Mouse (Mus musculus) heart, embryonic 15.5 days (tissue): Measurements from ENCODE around the gene BC051142. TPM values are rescaled to one million over a fixed set of nuclear protein-coding genes. Genes with fewer than 3 reads are reported as not detected.
"Not testable (repeated sequence)": the region's sequence is repeated elsewhere in the genome, so short reads cannot be mapped to it uniquely, and the experiment has no call there.

Experiments
- ATAC-seq: fragments of 200-750 bp; cut with Nextera tagmentation; replicated peaks from 2 replicates; pipeline ENCODE4 v1.8.0; 2017; ENCODE audit warnings: low read depth, moderate TSS enrichment; ENCODE audit not compliant: insufficient number of reproducible peaks, insufficient read depth, low FRiP score
- H3K27ac ChIP-seq: fragments of 300-500 bp; sonication (generic); 2 replicates; pipeline ENCODE4 v1.5.1; 2015; ENCODE audit warnings: mild to moderate bottlenecking, inconsistent platforms
- H3K27me3 ChIP-seq: fragments of 300-500 bp; sonication (generic); 2 replicates; pipeline ENCODE4 v1.6.1; 2015; ENCODE audit warnings: inconsistent platforms
- H3K36me3 ChIP-seq: fragments of 300-500 bp; sonication (generic); 2 replicates; pipeline ENCODE4 v1.6.1; 2015; ENCODE audit warnings: mild to moderate bottlenecking, inconsistent platforms
- H3K4me1 ChIP-seq: fragments of 300-500 bp; sonication (generic); replicated peaks from 2 replicates; pipeline ENCODE4 v1.6.1; 2015; ENCODE audit warnings: inconsistent platforms
- H3K4me2 ChIP-seq: fragments of 300-500 bp; sonication (generic); 2 replicates; pipeline ENCODE4 v1.6.1; 2015; ENCODE audit warnings: inconsistent platforms, mild to moderate bottlenecking, moderate library complexity
- H3K4me3 ChIP-seq: fragments of 300-500 bp; sonication (generic); 2 replicates; pipeline ENCODE4 v1.5.1; 2015; ENCODE audit warnings: mild to moderate bottlenecking, inconsistent platforms
- H3K9ac ChIP-seq: fragments of 300-500 bp; sonication (generic); 2 replicates; pipeline ENCODE4 v1.6.1; 2015; ENCODE audit warnings: mild to moderate bottlenecking, inconsistent platforms
- H3K9me3 ChIP-seq: fragments of 300-500 bp; sonication (generic); replicated peaks from 2 replicates; pipeline ENCODE4 v1.6.1; 2016; ENCODE audit warnings: inconsistent platforms
- WGBS: fragments of 180-500 bp; shearing (Covaris S2); methylation state at CpG from one replicate; pipeline ENCODE4 v1.1.7; 2015; ENCODE audit warnings: mixed read lengths; 5-methylcytosine and 5-hydroxymethylcytosine counted together
- polyA plus RNA-seq: library from polyadenylated mRNA; unstranded; fragments of >200 nt; fragmentation: Nextera tagmentation; extraction: Ambion mirVana; gene quantifications from 2 replicates; pipeline ENCODE4 v1.2.1, GENCODE M21; 2015

BC051142 gene
- polyA plus RNA-seq, 1 experiment from 2014 or later, result not detected

DNA sequence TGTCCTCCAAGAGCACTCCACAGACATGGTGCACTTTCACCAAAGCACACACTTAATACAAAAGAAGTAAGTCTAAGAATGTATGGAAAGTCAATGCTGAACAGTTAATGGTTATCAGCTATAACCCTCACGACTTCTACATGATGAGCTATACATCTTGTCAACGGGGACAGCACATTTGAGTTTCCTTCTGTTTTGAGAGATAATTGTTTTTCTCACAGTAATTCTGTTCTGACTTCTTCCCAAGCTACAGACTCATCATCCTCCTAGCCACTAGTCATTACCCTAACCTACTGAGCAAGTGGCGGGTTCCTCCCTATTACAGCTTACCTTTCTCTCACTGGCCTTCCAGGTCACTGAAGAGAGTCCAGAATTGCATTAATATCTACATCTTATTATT is 60.6 kb downstream of the BC051142 start:
- H3K9ac ChIP-seq, result no peak overlapping the region
- H3K27me3 ChIP-seq, result no peaks in the 10 kb centered on the region
- H3K4me3 ChIP-seq, result no peak overlapping the region
- no peak for ATAC-seq
- H3K4me1 ChIP-seq, result no peaks in the 10 kb centered on the region
- H3K9me3 ChIP-seq, result no peaks in the 10 kb centered on the region
- no peak overlapping the region for H3K4me2 ChIP-seq
- WGBS, result 74% methylated on average over 3 of the region's 3 CpGs
- no peak overlapping the region for H3K27ac ChIP-seq
- H3K36me3 ChIP-seq, result no peaks in the 10 kb centered on the region

DNA sequence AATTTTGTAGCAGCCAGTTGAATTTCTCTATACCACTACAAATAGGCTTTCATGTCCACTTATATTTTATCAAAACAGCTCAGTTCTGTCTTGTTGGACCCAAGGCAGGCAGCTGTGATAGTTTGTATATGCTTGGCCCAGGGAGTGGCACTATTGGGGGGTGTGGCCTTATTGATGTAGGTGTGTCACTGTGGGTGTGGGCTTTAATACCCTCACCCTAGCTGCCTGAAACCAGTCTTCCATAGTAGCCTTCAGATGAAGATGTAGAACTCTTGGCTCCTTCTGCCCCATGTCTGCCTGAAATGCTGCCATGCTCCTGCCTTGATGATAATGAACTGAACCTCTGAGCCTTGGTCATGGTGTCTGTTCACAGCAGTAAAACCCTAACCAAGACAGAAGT is 67.3 kb downstream of the BC051142 start:
- H3K4me2 ChIP-seq, ATAC-seq, H3K27me3 ChIP-seq, H3K9ac ChIP-seq, H3K4me3 ChIP-seq, H3K9me3 ChIP-seq, H3K36me3 ChIP-seq, H3K27ac ChIP-seq, H3K4me1 ChIP-seq: not testable (repeated sequence)

DNA sequence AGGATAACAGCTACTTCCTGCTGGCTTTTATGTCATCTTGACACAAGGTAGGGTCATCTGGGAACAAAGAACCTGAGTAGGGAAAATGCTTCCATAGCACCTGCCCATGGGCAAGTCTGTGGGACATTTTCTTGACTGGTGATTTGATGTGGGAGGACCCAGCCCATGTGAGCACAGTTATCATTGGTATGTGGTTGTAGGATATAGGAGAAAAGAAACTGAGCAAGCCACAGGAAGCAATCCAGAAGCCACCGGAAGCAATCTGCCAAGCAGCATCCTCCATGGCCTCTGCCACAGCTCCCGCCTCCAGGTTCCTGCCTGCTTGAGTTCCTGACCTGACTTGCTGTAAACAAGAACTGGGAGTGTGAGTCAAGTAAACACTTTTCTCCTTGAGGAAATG is 71.9 kb downstream of the BC051142 start:
- H3K9ac ChIP-seq, result no peak overlapping the region
- no peaks in the 10 kb centered on the region for H3K4me1 ChIP-seq
- no peaks in the 10 kb centered on the region for H3K36me3 ChIP-seq
- WGBS, result 65% methylated on average over 2 of the region's 2 CpGs
- H3K4me2 ChIP-seq, result no peak overlapping the region
- no peak for ATAC-seq
- H3K4me3 ChIP-seq, result no peak overlapping the region
- H3K27me3 ChIP-seq, result 0 out of 2 replicates have a peak, but pooled peaks cover 5% of the 10 kb centered on the region
- no peak overlapping the region for H3K27ac ChIP-seq
- H3K9me3 ChIP-seq, result no peaks in the 10 kb centered on the region

DNA sequence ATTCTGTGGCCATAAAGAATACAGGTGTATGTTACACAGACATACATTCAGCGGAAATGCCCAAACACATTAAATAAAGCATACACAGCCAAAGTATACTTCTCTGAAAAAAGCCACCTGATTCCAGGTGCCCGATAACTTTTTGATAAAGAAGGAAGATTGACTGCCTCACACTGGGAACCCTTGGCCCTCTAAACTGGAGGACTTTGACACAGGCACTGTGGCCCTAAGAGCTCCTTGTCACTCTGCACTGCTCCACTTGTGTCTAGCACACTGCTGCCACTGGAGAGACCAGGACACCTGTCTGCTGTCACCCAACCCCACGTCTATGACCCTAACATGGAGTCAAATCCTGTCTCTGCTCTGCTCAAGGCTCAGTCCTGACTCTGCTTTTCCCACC is 76.4 kb downstream of the BC051142 start:
- Histone ChIP-seq H3K4me2 (no peak overlapping the region), H3K9ac (no peak overlapping the region), H3K4me3 (no peak overlapping the region), H3K27ac (no peak overlapping the region), H3K36me3 (no peaks in the 10 kb centered on the region), H3K27me3 (0 out of 2 replicates have a peak, but pooled peaks cover 5% of the 10 kb centered on the region), H3K9me3 (no peaks in the 10 kb centered on the region), H3K4me1 (no peaks in the 10 kb centered on the region)
- 61% methylated on average over 3 of the region's 3 CpGs for WGBS
- ATAC-seq, result no peak

GRCm38 (mm10) chr17:34476427-34476826 is 77.8 kb downstream of the BC051142 start:
- Histone ChIP-seq H3K27me3 (0 out of 2 replicates have a peak, but pooled peaks cover 3% of the 10 kb centered on the region), H3K4me2 (no peak overlapping the region), H3K27ac (no peak overlapping the region), H3K4me3 (no peak overlapping the region), H3K9me3 (no peaks in the 10 kb centered on the region), H3K9ac (no peak overlapping the region), H3K36me3 (no peaks in the 10 kb centered on the region), H3K4me1 (no peaks in the 10 kb centered on the region)
- ATAC-seq, result no peak
- 86% methylated on average over 1 of the region's 2 CpGs for WGBS

GRCm38 (mm10) chr17:34477238-34478013 is 78.8 kb downstream of the BC051142 start, which contains the start of gene Btnl4:
Btnl4 (minus strand) TSS chr17:34477318.
- H3K27me3 ChIP-seq, H3K4me3 ChIP-seq, ATAC-seq, H3K9me3 ChIP-seq, H3K27ac ChIP-seq, H3K4me1 ChIP-seq, H3K36me3 ChIP-seq, H3K4me2 ChIP-seq, H3K9ac ChIP-seq: not testable (repeated sequence)
- 68% methylated on average over 5 of the region's 5 CpGs for WGBS

DNA sequence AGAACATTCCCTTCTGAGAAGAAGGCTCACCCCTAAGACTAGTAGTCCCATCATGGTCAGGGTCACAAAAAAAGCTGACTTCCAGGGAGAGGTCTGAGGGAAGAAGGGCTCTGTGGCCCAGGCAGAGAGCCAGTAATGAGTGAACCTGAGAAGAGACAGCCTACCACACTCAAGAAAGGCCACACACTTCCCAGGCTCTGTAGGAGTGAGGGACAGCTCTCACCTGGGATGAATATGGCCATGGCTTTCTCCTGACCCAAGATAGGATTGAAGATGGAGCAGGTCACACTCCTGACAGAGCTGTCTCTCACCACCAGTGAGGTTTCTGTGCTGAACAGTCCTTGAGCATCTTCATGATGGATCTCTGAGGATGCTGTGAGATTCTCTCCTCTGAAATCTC is 94.2 kb downstream of the BC051142 start:
- Histone ChIP-seq H3K4me1 (no peaks in the 10 kb centered on the region), H3K4me3 (no peak overlapping the region), H3K4me2 (no peak overlapping the region), H3K9me3 (no peaks in the 10 kb centered on the region), H3K27me3 (no peaks in the 10 kb centered on the region), H3K27ac (no peak overlapping the region), H3K36me3 (no peaks in the 10 kb centered on the region), H3K9ac (no peak overlapping the region)
- ATAC-seq, result no peak

- not testable (repeated sequence) for H3K27me3 ChIP-seq, H3K4me1 ChIP-seq, H3K4me3 ChIP-seq, H3K9me3 ChIP-seq, H3K36me3 ChIP-seq, ATAC-seq, H3K4me2 ChIP-seq, H3K27ac ChIP-seq, H3K9ac ChIP-seq
- 67% methylated on average over 2 of the region's 2 CpGs for WGBS
These were observed 96.5 kb downstream of the BC051142 start for GRCm38 (mm10) chr17:34495156-34495555.

DNA sequence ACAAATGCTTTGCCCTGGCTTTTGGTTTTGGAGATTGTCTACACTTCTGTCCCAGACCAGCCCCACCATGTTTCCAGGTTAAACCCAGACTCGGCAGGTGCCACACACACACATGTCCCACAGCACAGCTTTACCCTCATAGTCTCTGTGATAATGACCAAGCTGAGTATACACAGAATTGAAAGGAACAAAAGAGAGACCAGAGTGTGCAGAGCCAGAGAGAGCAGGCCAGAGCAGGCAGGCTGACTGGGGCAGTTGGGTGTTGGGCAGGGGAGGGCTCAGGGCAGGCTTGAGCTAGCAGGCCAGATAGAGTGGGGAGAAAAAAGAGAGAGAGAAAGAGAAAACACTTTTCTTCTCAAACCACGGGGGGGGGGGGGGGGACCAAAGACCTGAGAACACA is 97.9 kb downstream of the BC051142 start:
- H3K4me3 ChIP-seq, result no peak overlapping the region
- H3K9me3 ChIP-seq, result no peaks in the 10 kb centered on the region
- no peaks in the 10 kb centered on the region for H3K4me1 ChIP-seq
- H3K9ac ChIP-seq, result no peak overlapping the region
- WGBS, result 85% methylated on average over 1 of the region's 2 CpGs
- H3K27ac ChIP-seq, result no peak overlapping the region
- ATAC-seq, result no peak
- H3K4me2 ChIP-seq, result no peak overlapping the region
- no peaks in the 10 kb centered on the region for H3K27me3 ChIP-seq
- H3K36me3 ChIP-seq, result no peaks in the 10 kb centered on the region

DNA sequence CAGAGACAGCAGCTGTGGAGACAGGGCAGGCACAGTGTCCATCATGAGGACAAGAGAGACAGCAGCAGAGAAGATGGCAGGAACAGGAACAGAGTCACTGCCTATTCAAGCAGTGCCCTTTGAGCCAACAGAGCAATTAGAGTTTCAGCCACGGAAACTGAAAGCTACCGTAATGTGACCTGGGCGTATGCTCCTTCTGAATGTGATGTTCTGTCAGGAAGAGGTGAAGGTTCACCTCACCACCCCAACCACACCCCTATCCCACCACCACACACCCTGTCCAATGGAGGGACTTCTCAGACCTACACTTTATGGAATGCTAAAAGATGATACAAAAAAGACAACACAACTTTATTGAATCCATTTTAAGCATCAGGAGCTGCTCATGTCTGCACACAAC is 98.7 kb downstream of the BC051142 start:
- not testable (repeated sequence) for H3K9me3 ChIP-seq, H3K36me3 ChIP-seq, ATAC-seq, H3K4me3 ChIP-seq, H3K9ac ChIP-seq, H3K4me1 ChIP-seq, H3K4me2 ChIP-seq, H3K27me3 ChIP-seq, H3K27ac ChIP-seq
- 78% methylated on average over 3 of the region's 3 CpGs for WGBS

DNA sequence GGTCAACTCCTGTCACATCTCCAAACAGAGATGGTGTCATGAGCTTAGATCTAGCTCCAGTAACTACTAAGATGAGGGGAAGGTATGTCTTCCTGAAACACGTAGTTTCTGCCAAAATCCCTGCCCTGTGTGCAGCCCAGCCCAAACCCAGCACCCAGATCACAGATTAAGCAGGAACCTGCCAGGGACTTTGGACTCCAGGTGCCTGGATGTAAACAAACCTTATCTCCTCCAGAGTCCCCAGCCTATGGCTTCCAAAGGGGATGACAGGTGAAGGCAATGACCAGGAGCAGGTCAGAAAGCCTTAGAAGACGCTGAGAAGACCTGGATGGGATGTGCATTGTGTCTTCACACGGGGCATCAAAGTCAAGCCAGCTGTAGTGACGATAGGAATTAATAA is 99.1 kb downstream of the BC051142 start:
- not testable (repeated sequence) for H3K27ac ChIP-seq, H3K4me2 ChIP-seq, ATAC-seq, H3K9me3 ChIP-seq, H3K9ac ChIP-seq, H3K36me3 ChIP-seq, H3K27me3 ChIP-seq, H3K4me3 ChIP-seq, H3K4me1 ChIP-seq
- WGBS, result 52% methylated on average over 4 of the region's 4 CpGs

- Histone ChIP-seq H3K4me3 (no peak overlapping the region), H3K27me3 (no peaks in the 10 kb centered on the region), H3K4me2 (no peak overlapping the region), H3K9ac (no peak overlapping the region), H3K27ac (no peak overlapping the region), H3K36me3 (no peaks in the 10 kb centered on the region), H3K4me1 (no peaks in the 10 kb centered on the region), H3K9me3 (no peaks in the 10 kb centered on the region)
- ATAC-seq, result no peak
These were observed 109.0 kb downstream of the BC051142 start for GRCm38 (mm10) chr17:34507591-34507990.
